Mouse (Mus musculus) left cerebral cortex, postnatal 4 days (tissue): ENCODE measurements around the gene Dzip1. TPM values are rescaled to one million over a fixed set of nuclear protein-coding genes. Genes with fewer than 3 reads are reported as not detected.

Experiments used
- DNase-seq: peaks from one replicate; pipeline ENCODE4 v3.0.0-alpha.2; 2022
- intact Hi-C: fragments of 180-260 bp; cut with DNase I; formaldehyde crosslinking; loops from one replicate; pipeline ENCODE4 v1.15.1; 2025
- total RNA-seq, 2 experiments: library from RNA; stranded (reverse); gene quantifications; 2 replicates each; pipeline ENCODE4 v1.2.3; 2021

Gene Dzip1
- 100 to 1,000 TPM; 180 to 196 TPM for total RNA-seq

DNA sequence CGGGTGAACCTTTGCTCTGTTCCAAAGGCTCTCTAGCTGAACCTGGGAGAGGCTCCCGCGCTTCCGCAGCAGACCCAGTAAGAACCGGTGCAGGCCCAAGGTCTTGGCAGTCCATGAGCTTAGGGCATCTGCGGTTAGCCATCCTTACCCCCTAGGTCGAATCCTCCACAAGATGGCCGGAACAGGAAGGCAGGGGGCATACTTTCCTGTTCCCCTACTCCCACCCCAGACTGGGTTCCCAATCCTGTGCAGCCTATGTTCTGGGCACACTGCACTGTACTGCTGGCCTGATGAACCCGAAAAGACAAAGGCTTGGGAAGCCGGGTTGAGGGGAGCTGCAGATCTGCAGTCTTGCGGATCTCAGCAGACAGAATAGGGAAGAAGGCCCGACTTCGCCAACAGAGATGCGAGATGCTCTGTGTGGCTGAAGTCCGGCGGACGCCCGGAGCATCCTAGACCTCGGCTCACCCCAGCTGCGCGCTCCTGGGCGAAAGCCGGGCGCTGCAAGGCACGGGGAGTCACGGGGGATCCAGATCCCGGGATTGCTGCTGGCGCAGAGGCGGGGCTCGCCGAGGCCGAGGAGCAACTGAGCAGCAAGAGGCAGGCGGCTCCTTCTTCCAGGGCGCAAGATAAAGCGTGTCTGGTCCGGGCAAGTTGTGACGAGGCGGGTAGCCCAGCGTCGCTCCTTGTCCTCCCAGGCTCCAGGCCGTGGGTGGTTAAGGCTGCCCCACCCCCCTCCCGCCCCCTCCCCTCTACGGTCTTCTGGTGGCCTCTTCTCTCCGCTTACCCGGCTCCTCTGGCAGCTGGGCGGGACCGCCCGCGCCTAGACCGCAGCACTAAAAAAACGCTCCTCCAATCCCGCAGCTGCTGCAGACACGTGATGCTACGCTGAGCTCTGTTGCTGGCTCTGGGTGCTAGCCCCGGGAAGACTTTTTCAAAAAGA is at the start of gene Dzip1:
Gene Dzip1, minus strand, starts transcription at position 788 of the 943 bp plus-strand sequence.
- DNase-seq: peak; percentile 75
- intact Hi-C loops: no loop called here

DNA sequence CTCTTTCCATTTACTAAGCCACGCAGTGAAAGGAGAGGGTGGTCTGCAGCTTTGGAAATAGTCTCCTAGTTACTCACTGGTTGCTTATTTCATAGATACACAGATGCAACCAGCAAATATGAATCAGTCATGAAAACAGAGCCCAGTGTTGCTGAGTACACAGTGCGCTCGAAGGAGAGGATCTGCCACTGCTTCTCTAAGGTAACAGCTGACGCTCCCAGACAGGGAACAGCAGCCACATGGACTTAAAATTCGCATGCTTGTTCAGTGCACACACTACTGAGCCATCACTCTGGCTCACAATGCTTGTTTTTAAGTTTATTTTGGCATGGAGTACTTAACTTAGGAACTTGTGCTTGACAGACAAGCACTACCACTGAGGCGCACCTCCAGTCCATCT is 47.0 kb upstream of the Dzip1 start:
- intact Hi-C loops: no loop called here
- DNase-seq: no peak

DNA sequence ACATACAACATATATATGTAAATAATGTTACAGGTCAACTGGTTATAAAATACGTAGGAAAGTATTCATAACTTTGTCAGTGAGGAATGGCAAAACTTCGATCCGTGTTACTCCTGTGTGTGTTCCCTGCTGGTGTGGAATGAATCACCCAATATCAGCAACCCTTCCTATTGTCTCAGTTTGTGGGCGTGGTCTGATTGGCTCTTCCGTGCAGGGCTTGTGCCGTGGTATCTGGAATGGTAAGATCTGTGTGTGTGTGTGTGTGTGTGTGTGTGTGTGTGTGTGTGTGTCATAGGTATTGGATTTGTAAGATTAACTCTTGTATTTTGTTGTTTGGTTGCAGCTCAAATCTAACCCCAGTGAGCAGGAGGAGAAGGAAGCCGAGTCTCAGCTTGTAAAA is 42.4 kb upstream of the Dzip1 start:
- intact Hi-C loops: no loop called here
- no peak for DNase-seq

DNA sequence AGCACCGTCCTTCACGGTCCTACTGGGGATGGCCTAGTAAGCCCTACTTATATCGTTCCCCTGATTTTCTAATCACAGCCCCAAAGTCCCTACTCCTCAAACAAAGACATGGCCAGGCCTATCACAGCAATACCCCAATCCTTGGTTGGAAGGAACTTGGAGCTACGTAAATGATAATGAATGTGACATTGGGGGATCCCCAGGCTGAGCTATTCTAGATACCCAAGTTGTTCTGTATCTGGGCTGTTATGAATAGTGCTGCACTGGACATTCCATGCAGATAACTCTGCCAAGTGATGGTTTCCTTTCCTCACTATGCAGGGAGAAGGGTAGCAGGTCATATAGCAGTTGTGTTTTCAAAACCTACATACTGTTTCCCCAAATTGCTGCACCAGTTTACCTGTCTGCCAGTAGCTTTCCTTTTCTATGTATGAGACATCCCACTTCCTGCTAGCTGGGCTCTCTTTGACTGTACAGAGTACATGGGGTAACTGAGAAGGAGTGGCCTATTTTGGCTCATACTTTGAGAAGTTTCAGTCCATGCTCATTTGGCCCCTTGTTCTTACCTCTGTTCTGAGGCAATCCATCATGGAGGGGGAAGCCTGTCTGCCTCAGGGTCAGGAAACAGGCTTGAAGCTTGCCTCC is 40.2 kb upstream of the Dzip1 start:
- intact Hi-C loops: no loop called here
- DNase-seq: no peak

DNA sequence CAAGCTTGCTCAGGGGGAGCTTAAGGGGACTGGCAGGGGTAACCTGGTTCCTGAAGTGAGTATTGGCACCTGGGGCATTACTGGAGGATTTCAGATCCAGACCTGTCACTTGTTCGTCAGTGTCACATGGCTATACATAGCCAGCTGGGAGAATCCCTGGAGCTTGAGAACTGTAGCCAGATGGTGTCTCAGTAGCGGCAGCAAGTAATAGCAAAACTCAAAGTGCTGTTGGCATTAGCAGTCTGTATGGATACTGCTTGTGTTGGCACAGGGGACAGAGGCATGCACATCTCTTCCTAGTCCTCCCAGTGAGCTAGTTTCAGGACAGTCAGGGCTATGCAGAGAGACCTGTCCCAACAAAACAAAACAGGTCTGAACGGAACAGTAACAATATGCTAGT is 32.8 kb upstream of the Dzip1 start:
- intact Hi-C loops: no loop called here
- no peak for DNase-seq

DNA sequence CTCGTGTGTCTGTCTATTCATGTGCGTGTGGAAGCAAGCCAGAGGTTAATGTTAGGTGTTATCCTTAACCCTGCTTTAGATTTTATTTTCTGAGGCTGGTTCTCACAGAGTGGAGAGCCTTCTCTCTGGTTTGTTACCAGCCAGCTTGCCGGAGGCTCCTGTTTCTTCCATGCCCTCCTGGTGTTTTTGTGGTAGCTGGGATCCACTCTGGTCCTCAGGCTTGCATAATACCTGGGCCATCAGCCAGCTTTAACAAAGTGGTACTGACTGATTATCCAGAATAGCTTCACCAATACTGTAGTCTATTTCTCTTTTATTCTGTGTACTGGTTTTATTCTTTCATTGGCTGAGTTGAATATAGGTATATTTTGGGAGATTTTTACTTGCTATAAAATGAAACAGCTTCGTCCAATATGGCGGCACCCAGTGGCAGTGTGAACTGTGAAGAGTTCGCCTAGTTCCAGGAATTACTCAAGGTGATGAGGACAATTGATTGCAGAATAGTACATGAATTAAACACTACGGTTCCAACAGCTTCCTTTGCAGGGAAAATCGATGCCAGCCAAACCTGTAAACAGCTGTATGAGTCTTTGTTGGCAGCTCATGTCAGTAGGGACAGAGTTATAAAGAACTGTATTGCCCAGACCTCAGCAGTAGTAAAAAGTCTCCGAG is 26.8 kb upstream of the Dzip1 start:
- DNase-seq: no peak
- intact Hi-C loops: no loop called here

DNA sequence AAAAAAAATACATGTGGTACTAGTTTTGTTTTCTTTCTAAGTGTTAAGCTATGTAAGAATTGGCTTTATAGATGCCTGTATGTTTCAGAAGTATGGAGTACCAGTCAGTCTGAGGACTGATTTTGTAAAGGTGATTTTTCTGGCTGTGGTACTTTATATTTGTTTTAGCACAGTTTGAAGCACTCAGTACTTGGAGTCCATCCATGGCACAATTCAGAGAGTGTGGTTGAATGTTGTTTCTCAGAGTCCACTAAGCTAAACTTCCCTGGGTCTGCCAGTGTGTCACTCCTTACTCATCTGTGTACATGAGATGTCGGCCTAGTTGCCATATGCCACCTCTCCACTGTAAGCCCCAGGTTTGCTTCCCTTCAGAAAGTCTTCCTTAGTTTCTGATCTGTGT is 23.6 kb upstream of the Dzip1 start:
- intact Hi-C loops: no loop called here
- no peak for DNase-seq

DNA sequence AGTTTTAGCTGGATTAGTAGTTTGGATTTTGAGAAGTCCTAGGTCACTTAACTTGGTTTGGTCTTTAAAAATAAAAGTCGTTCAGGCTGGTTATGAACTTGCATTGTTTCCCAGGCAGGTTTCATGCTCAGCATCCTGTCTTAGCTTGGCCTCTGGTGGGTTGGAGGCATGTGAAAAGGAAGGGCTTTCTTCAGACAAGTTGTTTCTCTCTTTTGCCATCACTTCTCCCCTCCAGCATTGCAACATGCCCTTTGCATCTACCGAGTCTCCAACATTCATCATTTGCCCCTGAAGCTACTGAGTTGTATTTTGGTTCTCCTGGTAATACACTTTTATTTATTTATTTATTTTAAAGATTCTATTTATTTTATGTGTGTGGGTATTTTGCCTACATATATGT is 19.4 kb upstream of the Dzip1 start:
- intact Hi-C loops: no loop called here
- DNase-seq: no peak

DNA sequence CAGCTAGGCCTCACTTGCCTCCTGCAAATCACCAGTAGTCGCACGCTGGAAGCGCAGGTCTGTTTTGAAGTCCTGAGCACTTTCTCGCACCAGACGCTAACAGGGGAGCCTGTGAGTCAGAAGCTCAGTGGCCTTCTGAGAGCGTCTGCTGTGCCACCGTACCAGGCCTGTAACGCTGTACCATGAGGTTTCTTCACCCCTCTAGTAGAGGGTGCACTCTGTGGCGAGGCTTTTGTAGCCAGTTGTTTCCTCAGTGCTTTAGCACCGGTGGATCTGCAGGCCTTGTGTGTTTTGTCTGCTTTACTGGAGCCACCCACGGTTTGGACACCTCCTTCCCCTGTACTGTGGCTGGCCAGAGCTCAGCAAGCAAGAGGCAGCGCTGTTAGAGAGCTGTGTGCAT is 16.8 kb upstream of the Dzip1 start:
- intact Hi-C loops: no loop called here
- DNase-seq: no peak

DNA sequence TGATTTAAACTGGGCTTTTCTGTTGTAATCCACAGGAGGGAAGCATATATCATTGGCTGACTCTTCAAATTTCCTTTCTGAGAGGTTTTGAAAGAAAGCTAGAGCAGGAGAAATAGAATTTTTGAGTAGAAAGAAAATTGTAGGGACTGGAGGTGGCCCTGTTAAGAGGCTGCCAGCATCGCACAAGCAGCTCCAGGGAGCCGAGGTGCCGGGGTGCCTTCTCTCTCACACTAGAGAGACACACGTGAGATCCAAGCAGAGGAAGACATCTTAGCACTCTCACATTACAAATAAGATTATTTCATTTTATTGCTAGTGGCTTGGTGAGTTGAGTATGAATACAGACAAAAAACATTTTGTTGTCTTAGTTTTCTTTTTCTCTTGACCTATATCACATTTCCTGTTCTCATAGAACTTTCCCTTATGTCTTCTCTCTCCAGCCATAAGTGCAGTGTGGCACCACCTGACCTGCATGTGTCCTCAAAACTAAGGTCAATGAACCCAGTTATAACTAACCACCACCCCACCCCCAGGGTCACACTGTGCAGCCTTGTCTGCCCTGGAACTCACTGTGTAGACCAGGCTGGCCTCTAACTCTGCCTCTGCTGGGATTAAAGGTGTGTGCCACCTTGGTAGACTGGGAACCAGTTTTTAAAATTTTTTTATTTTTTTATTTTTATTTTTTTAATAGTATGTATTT is 15.7 kb upstream of the Dzip1 start:
- intact Hi-C loops: no loop called here
- no peak for DNase-seq

DNA sequence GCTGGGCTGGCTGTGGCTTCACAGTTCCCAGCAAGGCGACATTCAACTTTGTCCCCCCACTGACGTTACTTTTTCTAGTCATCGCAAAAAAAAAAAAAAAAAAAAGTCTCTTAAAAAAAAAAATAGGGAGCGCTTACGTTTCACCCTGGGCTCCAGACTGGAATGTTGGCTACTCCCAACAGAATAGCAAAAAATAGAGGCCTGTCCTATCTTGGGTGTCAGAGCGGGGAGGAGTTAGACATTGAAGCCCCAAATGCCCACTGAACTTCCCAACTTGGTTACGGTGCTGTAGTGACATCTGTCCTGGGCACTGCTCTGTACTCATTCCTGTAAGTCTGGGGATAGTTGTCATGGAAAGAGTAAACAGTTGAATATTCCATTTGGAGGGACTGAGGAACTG is 13.3 kb upstream of the Dzip1 start:
- intact Hi-C loops: no loop called here
- DNase-seq: no peak

DNA sequence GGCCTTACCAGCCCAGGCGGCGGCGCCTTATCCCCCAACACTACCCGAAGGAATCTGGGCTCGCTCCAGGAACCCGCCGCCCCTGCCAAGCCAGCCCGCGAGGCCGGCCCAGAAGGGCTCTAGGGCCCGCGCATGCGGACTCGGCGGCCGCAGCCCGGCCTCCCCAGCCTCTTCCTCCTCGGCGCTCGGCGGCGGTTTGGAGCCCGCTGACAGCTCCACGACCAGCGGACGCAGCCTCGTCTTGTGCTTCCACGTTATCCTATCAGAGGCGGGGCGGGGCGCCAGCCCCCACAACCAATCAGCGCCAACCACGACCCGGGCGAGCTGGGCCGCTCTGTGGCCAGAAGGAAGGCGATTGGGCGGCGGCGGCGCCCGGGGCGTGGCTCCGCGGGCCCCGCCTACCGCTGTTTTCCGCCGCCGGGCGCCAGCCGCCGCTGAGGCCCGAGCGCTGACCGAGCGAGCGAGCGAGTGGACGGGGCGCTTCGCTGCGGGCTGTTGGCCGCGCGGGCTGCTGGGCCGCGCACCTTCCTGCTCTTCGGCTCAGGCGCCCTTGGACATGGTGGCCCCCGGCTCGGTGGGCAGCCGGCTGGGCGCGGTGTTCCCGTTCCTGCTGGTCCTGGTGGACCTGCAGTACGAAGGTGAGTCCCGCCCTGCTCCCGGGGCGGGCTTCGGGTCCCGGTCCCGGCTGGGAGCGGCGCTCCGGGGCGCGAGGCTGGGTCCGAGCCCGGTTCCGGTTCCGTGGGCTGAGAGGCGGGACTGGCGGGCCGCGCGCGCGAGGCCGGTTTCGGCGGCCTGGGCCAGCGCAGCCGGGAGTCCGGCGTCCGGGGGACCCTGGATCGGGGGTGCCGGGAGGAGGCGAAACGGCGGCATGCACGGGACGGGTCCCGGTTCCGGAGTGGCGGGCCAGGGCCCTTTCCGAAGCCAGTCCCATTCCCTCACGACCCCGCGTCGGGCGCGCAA is 12.6 kb upstream of the Dzip1 start, which contains the start of gene Dnajc3:
Gene Dnajc3, plus strand, starts transcription at position 444 of the 960 bp plus-strand sequence.
- intact Hi-C loops: no loop called here
- peak; percentile 100 for DNase-seq

DNA sequence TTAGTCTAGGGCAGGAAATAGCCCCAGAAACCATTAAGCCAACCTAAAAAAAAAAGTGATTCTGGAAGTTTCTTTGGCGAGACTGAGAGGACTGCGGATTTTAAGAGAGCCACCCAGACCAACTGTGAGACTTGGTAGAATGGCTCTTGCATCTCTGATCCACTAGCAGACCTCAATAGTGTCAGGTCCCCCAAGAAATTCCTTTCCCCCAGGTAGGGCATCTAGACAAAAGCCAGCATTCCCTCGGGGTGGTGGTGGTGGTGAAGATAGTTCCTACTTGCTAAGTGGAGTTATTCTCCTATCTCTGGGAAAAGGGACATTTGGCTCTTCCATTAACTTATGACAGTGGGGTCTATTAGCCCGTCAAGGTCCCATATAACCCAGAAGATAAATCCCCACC is 11.7 kb upstream of the Dzip1 start:
- DNase-seq: no peak
- intact Hi-C loops: no loop called here

DNA sequence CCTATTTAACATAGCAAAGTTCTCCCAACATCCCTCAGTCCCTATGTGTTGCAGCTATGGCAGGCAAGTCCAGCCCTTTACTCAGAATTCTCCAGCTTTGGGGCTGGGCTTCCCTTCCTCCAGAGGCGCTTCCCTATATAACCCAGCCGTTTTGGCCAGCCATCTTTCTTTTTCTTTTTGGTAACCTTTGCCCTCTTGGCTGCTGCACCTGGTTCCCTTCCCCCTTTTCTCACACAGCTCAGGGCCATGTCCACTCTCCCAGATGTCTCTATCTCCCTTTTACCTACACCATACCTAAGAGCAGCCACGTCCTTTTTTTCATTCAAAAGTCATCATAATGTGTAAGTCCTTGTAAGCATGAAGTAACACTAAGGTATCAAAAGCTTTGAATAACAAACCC is 11.0 kb upstream of the Dzip1 start:
- intact Hi-C loops: no loop called here
- DNase-seq: no peak

DNA sequence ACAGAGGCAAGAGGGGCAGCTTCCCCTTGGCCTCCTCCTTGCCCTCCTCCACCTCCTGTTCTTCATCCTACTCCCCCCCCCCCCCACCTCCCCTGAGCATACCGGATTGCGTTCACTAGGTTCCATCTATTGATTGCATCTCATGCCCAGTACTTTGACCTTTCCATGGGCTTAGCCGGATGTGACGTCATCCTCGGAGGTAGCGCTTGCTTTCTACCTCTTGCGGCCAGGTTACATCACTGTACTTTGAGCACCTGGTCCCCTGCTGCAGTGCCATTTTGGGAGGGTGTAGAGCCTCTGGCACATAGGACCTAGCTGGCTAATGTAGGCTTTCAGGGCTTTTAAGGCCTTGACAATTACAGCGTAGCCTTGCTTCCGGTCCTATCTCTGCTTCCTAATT is 9.4 kb upstream of the Dzip1 start:
- intact Hi-C loops: no loop called here
- DNase-seq: no peak

DNA sequence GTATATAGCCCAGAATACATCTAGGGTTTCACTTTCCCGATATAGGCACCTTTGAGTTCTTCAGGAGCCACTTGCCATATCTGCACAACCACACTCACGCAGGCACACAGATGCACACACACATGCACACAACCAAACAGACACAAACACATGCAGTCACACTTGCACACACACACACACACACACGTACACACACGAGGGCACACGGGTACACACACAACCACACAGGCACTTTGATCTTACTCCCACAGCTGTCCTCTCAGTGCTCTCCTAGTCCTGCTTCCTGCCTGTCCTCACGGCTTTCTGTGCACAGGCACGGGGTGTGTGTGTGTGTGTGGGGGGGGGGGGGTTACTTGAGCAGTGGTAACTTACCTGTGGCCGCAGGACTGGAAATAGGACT is 7.7 kb upstream of the Dzip1 start:
- DNase-seq: no peak
- intact Hi-C loops: no loop called here

DNA sequence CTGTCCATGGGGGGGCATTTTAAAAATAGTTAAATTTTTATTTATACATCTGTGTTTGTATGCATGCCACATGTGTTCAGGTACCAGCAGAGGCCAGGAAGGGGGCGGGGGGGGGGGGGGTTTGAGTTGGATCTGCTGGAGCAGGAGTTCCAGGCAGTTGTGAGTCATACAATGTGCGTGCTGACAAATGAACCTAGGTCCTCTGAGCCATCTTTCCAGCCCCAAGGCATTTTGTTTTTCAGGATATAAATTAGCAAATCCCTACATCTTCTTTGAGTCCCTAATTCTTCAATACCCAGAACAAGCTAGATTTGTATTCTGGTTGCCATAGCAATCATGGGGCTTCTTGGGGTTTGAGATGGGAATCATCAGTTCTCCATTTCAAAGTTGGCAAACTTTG is 5.9 kb upstream of the Dzip1 start:
- no peak for DNase-seq
- intact Hi-C loops: no loop called here

DNA sequence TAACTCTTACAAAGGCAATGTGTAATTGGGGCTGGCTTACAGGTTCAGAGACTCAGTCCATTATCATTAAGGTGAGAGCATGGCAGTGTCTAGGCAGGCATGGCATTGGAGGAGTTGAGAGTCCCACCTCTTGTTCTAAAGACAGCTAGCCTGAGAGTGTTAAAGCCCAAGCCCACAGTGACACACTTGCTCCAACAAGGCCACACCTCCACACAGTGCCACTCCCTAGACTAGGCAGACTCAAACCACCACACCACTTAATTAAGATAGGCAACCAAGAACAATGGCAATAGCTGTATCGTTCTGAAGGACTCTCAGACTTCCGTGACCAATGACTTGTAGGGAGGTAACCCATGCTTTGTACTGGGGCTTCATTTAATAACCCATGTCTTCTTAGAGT is 5.5 kb upstream of the Dzip1 start:
- no peak for DNase-seq
- intact Hi-C loops: no loop called here

DNA sequence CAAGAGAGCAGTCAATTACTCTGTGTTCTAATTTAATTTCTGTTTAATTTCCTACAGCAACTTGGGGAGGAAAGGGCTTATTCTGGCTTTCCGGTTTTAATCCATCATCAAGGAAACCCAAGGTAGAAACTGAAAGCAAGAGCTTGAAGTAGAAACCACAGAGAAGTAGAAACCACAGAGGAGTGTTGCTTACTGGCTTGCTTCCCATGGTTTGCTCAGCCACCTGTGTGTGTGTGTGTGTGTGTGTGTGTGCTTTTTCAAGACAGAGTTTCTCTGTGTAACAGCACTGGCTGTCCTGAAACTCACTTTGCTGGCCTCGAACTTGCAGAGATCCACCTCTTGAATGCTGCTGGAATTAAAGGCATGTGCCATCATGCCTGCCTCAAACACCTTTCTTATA is 4.5 kb upstream of the Dzip1 start:
- intact Hi-C loops: no loop called here
- DNase-seq: no peak

DNA sequence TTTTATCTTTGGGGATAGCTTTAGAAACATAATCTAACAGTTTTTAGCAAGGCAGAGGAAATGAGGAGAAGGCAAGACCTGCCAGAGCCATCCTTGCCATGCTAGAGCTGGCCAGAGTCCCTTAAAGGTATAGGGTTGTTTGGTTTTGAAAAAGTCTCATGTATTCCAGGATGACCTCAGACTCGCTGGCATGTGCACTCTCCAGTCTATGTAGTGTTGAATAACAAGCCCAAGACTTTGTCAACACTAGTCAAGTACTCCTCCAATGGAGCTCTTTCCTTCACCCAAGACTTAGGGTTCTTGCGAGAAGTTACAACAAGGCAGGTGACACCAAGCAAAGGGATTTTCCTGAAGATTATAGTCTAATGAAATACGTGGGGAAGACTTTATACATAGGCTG is 3.3 kb upstream of the Dzip1 start:
- no peak for DNase-seq
- intact Hi-C loops: no loop called here
